Mouse (Mus musculus) midbrain, embryonic 10.5 days (tissue): ENCODE data around the gene Abca6. TPM values are rescaled to one million over a fixed set of nuclear protein-coding genes. Genes with fewer than 3 reads are reported as not detected.

Source experiments
- DNase-seq: peaks from one replicate; pipeline ENCODE4 v3.0.0-alpha.2; 2017; ENCODE audit warnings: low spot score
- H3K27ac ChIP-seq: fragments of 300-500 bp; sonication (generic); replicated peaks from 2 replicates; pipeline ENCODE4 v1.5.1; 2016; ENCODE audit warnings: mild to moderate bottlenecking
- H3K27me3 ChIP-seq: fragments of 300-500 bp; sonication (generic); 2 replicates; pipeline ENCODE4 v1.6.1; 2016; ENCODE audit warnings: low read depth, mild to moderate bottlenecking; ENCODE audit not compliant: poor library complexity, severe bottlenecking
- H3K36me3 ChIP-seq: fragments of 300-500 bp; sonication (generic); 2 replicates; pipeline ENCODE4 v1.6.1; 2016; ENCODE audit warnings: mild to moderate bottlenecking, moderate library complexity
- H3K4me1 ChIP-seq: fragments of 300-500 bp; sonication (generic); 2 replicates; pipeline ENCODE4 v1.6.1; 2016
- H3K4me3 ChIP-seq: fragments of 300-500 bp; sonication (generic); 2 replicates; pipeline ENCODE4 v1.5.1; 2016; ENCODE audit warnings: mild to moderate bottlenecking, moderate library complexity
- H3K9me3 ChIP-seq: fragments of 300-500 bp; sonication (generic); replicated peaks from 2 replicates; pipeline ENCODE4 v1.6.1; 2016; ENCODE audit warnings: mild to moderate bottlenecking
- WGBS: fragments of 180-500 bp; shearing (Covaris S2); methylation state at CpG from one replicate; pipeline ENCODE4 v1.1.7; 2016; 5-methylcytosine and 5-hydroxymethylcytosine counted together
- polyA plus RNA-seq: library from polyadenylated mRNA; unstranded; fragments of >200 nt; fragmentation: Nextera tagmentation; extraction: Ambion mirVana; gene quantifications from 2 replicates; pipeline ENCODE4 v1.2.1, GENCODE M21; 2016

Abca6 gene
- 0.07 and 0.14 TPM in 2 replicates for polyA plus RNA-seq

DNA sequence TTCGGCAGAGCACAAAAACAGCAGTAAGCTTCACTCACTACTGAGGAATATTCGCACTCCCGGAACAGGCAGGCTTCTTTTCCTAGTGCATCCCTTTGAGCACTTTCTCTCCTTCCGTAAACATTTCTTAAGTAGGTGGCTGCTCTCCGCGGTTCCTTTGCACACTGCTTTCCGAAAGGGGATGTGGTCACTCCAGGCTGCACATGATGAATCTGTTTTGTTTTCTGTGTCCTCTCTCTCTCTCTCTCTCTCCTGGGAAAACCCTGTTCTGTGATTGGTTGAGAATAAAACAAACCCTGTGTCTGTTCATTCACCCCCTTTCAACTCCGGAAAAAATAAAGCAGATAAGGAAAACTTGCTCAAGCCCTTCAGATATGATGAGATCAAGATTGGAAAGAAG lies at the start of gene Abca6:
TSS of gene Abca6 (minus strand) at position 243 of the 400 bp plus-strand sequence.
- no peaks in the 10 kb centered on the region for H3K27me3 ChIP-seq
- H3K4me1 ChIP-seq, result peaks cover 4% of the 10 kb centered on the region; the same call in 1 of the 2 replicates
- H3K9me3 ChIP-seq, result no peaks in the 10 kb centered on the region
- H3K4me3 ChIP-seq, result peak within 1 kb of the TSS; percentile 35
- DNase-seq, result peak; percentile 20
- 18% methylated on average over 8 of the region's 8 CpGs for WGBS
- H3K36me3 ChIP-seq, result no peaks in the 10 kb centered on the region
- H3K27ac ChIP-seq, result no peak within 1 kb of the TSS

DNA sequence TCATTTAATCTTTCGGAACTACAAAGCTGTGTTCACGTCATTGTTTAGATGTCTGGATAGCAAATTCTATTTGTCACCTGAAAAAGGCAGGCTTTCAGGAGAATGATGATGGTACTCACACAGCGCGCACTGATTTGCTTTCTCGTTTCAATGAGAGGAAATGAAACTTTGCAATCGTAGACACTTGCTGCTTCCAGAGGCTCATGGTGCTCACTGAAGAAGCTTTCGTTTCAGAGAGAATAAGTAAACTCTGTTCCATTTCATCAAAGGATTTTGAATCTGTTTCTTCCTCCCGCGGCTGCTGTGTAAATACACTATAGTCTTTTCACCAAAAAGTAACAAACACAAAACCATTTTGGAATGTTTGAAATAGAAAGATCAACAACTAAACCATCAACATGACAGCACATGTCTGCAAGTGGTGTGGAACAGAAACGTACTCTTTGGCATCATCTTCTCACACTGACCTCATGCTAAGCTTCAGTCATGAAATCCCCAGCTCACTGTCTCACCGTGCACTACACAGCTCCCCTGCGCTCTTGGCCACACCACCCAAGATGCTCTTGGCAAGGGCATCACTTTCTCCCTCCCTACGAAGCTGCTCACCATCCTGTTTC lies 46.4 kb upstream of the Abca6 start:
- Histone ChIP-seq H3K27me3 (no peaks in the 10 kb centered on the region), H3K9me3 (no peaks in the 10 kb centered on the region), H3K4me1 (peaks cover 7% of the 10 kb centered on the region; the same call in 1 of the 2 replicates), H3K36me3 (no peaks in the 10 kb centered on the region), H3K4me3 (no peak overlapping the region), H3K27ac (no peak overlapping the region)
- DNase-seq, result no peak
- 84% methylated on average over 13 of the region's 13 CpGs for WGBS

- no peaks in the 10 kb centered on the region for H3K9me3 ChIP-seq
- no peaks in the 10 kb centered on the region for H3K36me3 ChIP-seq
- no peaks in the 10 kb centered on the region for H3K27me3 ChIP-seq
- no peaks in the 10 kb centered on the region for H3K4me1 ChIP-seq
- H3K27ac ChIP-seq, result no peak overlapping the region
- no peak for DNase-seq
- 81% methylated on average over 2 of the region's 2 CpGs for WGBS
- H3K4me3 ChIP-seq, result no peak overlapping the region
Measured at GRCm38 (mm10) chr11:110290586-110290985, 39.0 kb upstream of the Abca6 start.

- WGBS, result 82% methylated on average over 3 of the region's 3 CpGs
- H3K27ac ChIP-seq, result no peak overlapping the region
- no peaks in the 10 kb centered on the region for H3K27me3 ChIP-seq
- H3K4me1 ChIP-seq, result no peaks in the 10 kb centered on the region
- DNase-seq, result no peak
- H3K9me3 ChIP-seq, result no peaks in the 10 kb centered on the region
- no peak overlapping the region for H3K4me3 ChIP-seq
- H3K36me3 ChIP-seq, result no peaks in the 10 kb centered on the region
Measured at GRCm38 (mm10) chr11:110288423-110288822, 36.8 kb upstream of the Abca6 start.

- H3K27me3 ChIP-seq, result no peaks in the 10 kb centered on the region
- 81% methylated on average over 9 of the region's 9 CpGs for WGBS
Measured at GRCm38 (mm10) chr11:110287694-110288093, 36.1 kb upstream of the Abca6 start.

DNA sequence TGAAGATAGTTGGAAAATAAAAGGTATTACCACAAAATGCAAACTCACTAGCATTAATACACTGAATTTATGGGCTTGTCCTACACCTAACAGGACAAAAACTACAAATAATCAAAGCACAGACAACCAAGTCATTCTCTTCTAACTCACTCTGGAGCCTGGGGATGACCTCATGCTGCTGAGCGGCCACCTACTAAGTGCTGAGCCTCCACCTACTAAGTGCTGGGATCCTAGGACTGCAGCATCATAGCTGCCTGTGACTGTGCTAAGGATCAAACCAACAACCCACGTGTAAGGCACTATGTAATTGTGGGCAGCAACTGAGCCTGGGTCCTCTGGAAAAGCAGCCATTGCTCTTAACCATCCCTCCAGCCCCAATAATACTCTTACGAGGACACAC lies 34.8 kb upstream of the Abca6 start:
- H3K4me3 ChIP-seq, result no peak overlapping the region
- H3K4me1 ChIP-seq, result no peaks in the 10 kb centered on the region
- 85% methylated on average over 3 of the region's 3 CpGs for WGBS
- no peaks in the 10 kb centered on the region for H3K27me3 ChIP-seq
- H3K9me3 ChIP-seq, result no peaks in the 10 kb centered on the region
- no peak overlapping the region for H3K27ac ChIP-seq
- no peaks in the 10 kb centered on the region for H3K36me3 ChIP-seq
- DNase-seq, result no peak

More at GRCm38 (mm10) chr11:110287694-110288093, 36.1 kb upstream of the Abca6 start:
- H3K27ac ChIP-seq, result no peak overlapping the region
- H3K4me3 ChIP-seq, result no peak overlapping the region
- H3K9me3 ChIP-seq, result no peaks in the 10 kb centered on the region
- no peaks in the 10 kb centered on the region for H3K36me3 ChIP-seq
- no peaks in the 10 kb centered on the region for H3K4me1 ChIP-seq
- no peak for DNase-seq

DNA sequence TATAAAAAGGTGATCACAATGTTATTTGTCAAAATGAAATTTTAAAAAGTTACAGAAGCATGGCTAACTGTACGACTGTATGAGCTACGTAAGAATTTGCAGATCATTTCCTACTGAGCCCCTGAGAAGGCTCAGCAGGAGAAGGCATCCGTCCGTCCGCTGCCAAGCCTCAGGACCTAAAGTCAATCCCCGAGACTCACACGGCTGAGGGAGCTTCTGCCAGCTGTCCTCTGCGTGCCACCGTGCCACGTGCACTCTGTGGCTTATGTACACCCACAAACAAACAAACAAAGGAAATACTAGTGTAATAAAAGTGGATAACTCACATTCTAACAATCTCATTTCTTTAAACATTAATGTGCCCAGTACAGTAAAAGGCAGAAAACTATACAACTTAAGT lies 33.3 kb upstream of the Abca6 start:
- Histone ChIP-seq H3K4me1 (no peaks in the 10 kb centered on the region), H3K9me3 (no peaks in the 10 kb centered on the region), H3K4me3 (no peak overlapping the region), H3K36me3 (no peaks in the 10 kb centered on the region), H3K27ac (no peak overlapping the region), H3K27me3 (no peaks in the 10 kb centered on the region)
- DNase-seq, result no peak
- WGBS, result 77% methylated on average over 10 of the region's 10 CpGs

DNA sequence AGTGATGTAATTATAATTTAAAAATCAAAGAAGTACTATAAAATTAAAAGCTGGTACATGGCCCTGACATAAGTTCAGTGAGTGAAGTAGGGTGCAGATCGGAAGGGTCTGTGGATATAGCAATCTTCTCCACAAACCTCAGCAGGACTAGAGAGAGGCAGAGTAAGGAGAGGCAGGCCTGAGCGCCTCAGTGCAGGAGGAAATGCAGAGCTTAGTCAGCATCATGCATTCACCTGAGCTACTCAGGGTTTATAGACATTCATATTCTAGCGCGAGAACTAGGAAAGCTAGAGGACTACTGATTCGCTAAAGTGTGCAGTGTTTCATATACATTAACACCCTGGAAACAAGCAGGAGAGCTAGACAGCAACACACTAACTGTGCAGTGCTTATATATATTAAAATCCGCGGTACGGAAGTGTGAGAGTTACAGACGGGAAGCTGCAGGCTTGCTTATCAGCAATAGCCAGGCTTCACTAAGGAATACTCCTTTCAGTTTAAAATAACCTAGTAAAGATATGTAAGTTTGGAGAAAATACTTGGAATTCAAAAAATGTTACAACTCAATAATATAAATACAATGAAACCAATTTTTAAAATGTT lies 32.7 kb upstream of the Abca6 start:
- Histone ChIP-seq H3K4me3 (no peak overlapping the region), H3K27me3 (no peaks in the 10 kb centered on the region), H3K4me1 (no peaks in the 10 kb centered on the region), H3K9me3 (no peaks in the 10 kb centered on the region), H3K27ac (no peak overlapping the region), H3K36me3 (no peaks in the 10 kb centered on the region)
- 89% methylated on average over 9 of the region's 9 CpGs for WGBS
- DNase-seq, result no peak

DNA sequence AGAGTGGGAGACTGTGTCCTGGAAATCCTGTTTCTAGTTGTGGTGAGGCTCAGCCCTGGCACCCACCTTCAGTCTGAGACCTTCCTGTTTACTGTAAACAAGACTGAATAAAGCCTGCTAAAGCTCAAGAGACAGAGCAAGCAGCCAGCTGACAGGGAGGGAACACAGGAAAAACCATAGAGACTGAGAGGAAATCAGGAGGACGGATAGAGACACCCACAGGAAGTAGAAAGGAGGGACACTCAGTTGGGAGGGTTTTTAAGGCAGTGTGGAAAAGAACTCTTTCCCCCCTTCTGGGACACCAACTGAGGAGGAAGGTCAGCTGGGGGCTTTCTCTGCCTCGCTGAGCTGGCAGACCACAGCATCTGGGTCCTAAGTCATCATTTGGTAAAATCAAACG lies 23.2 kb upstream of the Abca6 start:
- H3K27me3 ChIP-seq, result no peaks in the 10 kb centered on the region
- no peak for DNase-seq
- H3K27ac ChIP-seq, result no peak overlapping the region
- no peaks in the 10 kb centered on the region for H3K9me3 ChIP-seq
- WGBS, result 76% methylated on average over 3 of the region's 3 CpGs
- no peak overlapping the region for H3K4me3 ChIP-seq
- H3K4me1 ChIP-seq, result no peaks in the 10 kb centered on the region
- H3K36me3 ChIP-seq, result no peaks in the 10 kb centered on the region

GRCm38 (mm10) chr11:110271745-110272144 lies 20.2 kb upstream of the Abca6 start:
- 9% methylated on average over 5 of the region's 5 CpGs for WGBS
- no peaks in the 10 kb centered on the region for H3K9me3 ChIP-seq
- peak; percentile 49 for DNase-seq
- H3K27me3 ChIP-seq, result no peaks in the 10 kb centered on the region
- no peak overlapping the region for H3K4me3 ChIP-seq
- H3K27ac ChIP-seq, result no peak overlapping the region
- H3K4me1 ChIP-seq, result peaks cover 3% of the 10 kb centered on the region; the same call in 1 of the 2 replicates
- no peaks in the 10 kb centered on the region for H3K36me3 ChIP-seq

DNA sequence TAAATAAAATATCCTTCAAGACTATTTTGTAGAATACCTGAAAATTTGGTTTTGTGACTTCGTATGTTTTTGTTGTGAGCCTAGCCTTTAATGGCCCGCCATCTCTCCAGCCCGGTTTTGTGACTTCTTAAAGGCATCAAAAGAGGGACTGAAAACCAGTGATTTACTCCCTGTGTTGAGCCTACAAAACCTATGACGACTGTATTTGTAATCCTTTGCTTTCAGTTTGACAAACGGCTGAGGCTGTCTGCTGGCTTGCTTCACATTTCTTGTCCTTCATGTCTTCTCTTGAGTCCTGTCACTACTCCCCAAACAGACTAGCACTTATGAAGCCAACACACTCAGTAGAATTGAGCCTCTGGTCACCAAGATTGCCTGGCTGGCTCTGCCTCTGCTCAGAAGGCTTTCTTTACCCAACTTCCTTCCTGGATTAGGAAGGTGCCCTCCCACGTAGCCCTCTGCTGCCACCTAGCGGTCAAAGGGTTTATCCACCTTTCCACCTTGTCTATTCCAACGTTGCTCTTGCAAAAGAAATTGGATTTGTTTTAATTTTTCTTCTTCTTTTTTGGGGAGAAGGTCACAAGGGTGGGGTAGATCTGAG lies 16.8 kb upstream of the Abca6 start:
- H3K27me3 ChIP-seq, result no peaks in the 10 kb centered on the region
- H3K4me3 ChIP-seq, result no peak overlapping the region
- peak; percentile 88 for DNase-seq
- H3K27ac ChIP-seq, result peak overlapping the region; percentile 56; the same call in 1 of the 2 replicates
- peaks cover 3% of the 10 kb centered on the region; the same call in 1 of the 2 replicates for H3K4me1 ChIP-seq
- H3K36me3 ChIP-seq, result no peaks in the 10 kb centered on the region
- WGBS, result 46% methylated on average over 8 of the region's 8 CpGs
- no peaks in the 10 kb centered on the region for H3K9me3 ChIP-seq

DNA sequence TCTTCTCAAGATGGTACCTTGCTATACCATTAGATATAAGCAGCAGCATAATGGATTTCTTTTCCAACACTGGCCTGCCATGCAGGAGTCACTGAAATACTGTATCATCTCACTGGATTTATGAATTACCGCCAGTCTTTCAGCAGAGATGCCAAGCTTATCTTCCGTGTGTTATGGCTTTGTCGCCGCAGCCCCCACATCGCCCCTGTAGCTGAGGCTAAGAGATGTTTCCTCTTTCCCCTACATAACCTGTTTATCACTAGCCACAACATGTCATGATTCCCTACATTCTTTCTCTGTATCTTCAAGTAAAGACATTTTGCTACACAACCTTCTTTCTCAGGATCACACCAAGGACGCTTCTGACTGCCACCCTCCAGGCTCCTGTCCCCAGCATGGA lies 15.7 kb upstream of the Abca6 start:
- no peak for DNase-seq
- Histone ChIP-seq H3K4me1 (peaks cover 3% of the 10 kb centered on the region; the same call in 1 of the 2 replicates), H3K9me3 (no peaks in the 10 kb centered on the region), H3K27ac (no peak overlapping the region), H3K27me3 (no peaks in the 10 kb centered on the region), H3K4me3 (no peak overlapping the region), H3K36me3 (no peaks in the 10 kb centered on the region)
- WGBS, result 96% methylated on average over 6 of the region's 6 CpGs

- Histone ChIP-seq H3K4me3 (no peak overlapping the region), H3K27ac (no peak overlapping the region), H3K9me3 (no peaks in the 10 kb centered on the region), H3K36me3 (no peaks in the 10 kb centered on the region), H3K4me1 (peaks cover 3% of the 10 kb centered on the region; the same call in 1 of the 2 replicates), H3K27me3 (no peaks in the 10 kb centered on the region)
- no peak for DNase-seq
- WGBS, result 92% methylated on average over 11 of the region's 11 CpGs
Measured at GRCm38 (mm10) chr11:110266757-110267156, 15.2 kb upstream of the Abca6 start.
